Mouse (Mus musculus): ENCODE data around the gene Tbc1d10c.
A peak's percentile ranks its signal among the peaks of the same experiment; 100 is the strongest.

Tbc1d10c gene

DNA sequence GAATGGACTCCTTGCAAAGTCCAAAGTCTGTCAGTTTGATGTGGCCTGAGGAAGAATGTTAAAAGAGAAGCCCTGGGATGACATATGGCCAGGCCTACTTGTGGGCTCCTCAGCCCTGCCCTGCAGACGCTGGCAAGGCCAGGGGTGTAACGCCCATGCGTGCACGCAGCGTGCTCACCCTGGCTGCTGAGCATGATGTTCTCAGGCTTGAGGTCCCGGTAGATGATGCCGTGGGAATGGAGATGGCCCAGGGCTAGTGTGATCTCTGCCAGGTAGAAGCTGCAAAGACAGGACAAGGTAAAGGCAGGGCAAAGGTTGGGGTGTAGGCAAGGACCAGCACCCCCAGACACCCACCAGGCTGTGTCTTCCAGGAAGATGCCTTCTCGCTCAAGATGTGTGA, 32.0 kb downstream of the Tbc1d10c start:
- no peak for DNase-seq (ENCODE audit: low spot score in 2 of 2)

DNA sequence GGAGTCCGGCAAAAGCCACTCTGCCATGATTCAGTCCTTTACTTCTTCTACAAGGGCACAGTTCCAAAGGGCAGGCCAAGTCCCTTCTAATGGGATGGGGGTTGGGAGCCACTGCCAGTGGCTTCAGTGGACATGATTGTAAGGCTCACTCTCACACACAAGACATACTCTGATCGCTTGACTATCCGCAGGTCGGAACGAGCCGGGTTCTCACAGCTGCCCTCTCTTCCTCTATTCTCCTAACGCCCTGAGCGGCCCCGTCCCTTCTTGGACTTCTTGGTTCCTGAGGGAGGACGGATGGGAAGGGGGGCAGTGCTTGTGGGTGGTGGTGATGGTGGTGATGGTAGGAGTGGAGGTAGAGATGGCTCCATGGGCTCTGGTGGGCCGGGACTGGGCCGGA, 34.3 kb downstream of the Tbc1d10c start:
- DNase-seq (ENCODE audit: low spot score in 2 of 2): no peak

DNA sequence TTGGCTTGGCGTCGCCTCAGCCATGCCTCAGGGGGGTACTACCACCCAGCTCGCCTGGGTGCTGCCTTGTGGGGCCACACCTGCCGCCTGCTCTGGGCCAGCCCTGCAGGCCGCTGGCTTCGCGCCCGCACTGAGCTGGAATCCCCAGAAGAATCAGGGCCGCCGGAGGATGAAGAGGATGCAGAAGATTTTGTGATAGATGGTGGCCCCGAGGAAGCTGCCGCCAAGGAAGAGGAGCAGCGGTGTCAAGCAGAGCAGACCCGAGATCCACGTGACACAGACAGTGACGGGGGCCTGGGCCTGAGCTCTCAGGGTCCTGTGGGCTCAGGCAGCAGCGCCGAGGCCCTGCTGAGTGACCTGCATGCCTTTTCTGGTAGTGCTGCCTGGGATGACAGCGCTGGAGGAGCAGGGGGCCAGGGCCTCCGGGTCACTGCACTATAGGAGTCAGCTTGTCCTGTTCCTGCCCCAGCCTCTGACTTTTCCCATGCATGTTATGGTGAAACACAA, 35.0 kb downstream of the Tbc1d10c start:
- no peak for DNase-seq (ENCODE audit: low spot score in 2 of 2)

DNA sequence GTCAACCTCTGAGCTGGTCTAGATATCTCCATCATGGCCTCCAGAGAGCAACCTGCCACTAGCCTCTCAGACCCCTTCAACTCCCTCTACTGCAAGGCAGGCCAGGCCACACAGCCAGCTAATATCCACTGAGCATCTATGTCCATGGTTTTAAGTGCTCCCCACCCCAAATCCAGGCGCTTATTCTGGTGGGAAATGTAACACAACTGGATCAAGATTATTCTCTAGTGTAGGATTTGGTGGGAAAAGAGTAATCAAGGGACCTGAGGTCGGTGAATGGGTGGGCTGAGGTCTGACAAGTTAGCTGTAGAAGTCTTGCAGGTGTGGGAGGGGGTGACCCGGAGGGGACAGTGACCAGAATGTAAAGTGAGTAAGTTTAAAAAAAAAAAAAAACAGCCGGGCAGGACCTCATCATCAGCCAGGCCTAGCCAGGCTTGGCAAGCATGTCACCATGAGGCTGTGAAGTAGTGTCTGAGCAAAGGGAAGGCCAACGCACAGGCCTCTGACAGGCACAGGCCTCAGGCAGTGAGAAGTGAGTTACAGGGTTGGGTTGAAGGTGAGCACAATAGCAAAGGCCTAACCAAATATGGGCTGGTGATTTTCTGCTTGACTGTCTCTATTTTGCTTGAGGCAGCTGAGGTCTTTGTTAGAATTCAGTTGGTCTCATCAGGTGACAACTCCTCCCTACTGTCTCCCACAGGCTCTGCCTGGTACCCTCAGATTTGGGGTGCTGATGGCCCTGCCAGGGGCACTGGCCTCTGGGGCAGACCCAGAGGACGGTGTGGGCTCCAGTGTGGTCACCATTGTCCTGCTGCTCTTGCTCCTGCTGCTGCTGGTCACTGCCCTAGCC, 35.6 kb downstream of the Tbc1d10c start:
- no peak for DNase-seq (ENCODE audit: low spot score in 2 of 2)

DNA sequence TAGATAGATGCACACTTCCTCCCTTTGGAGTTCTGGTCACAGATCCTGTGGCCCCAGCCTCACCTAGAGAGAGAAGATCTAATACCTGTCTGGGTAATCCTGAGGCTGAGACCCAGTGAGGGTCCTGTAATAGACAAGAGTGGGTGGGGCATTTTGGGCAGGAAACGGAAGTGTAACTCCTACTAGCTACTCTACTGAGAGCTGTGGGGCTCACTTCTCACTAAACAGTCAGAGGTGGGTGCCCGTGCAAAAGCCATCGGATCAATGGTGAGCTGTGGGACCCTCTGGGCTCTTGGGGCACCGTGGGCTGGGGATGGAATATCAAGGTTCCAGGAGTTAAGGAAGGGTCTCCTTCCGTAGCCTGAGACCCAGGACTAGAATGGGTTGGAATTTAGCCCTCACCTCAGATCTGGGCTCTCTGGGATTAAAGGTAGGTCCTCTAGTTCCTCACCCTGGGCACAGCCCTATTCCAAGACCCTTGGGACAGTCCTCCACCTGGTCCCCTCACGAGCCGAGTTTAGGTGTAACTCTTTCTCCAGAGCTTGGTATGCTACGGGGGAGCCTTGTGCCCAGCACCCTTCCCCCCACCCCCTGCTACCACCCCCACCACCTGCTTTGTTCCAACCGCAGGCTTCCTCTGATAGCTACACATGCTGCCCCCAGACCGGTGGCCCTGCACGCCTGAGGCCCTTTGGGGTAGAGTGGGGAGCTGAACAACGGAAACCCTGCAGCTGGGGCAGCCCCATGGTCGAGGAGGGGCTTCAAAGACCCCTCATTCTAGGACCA, 36.5 kb downstream of the Tbc1d10c start:
- no peak for DNase-seq (ENCODE audit: low spot score in 2 of 2)

DNA sequence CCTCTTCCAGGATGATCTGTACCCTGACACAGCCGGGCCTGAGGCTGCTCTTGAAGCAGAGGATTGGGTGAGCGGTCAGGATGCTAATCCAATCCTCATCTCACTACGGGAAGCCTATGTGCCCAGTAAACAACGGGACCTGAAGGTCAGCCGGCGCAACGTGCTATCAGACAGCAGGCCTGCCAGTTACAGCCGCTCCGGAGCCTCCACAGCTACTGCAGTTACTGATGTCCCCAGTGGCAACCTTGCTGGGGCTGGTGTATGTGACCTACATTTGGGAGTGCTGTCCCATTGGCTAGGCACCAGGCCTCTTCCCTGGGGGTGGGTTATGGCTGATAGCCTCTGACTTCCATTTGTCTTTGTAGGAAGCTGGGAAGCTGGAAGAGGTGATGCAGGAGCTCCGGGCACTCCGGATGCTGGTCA, 37.8 kb downstream of the Tbc1d10c start, which contains the start of gene Ptprcap:
Gene Ptprcap, plus strand, starts transcription at position 373 of the 423 bp plus-strand sequence.
- no peak for DNase-seq (ENCODE audit: low spot score in 2 of 2)

DNA sequence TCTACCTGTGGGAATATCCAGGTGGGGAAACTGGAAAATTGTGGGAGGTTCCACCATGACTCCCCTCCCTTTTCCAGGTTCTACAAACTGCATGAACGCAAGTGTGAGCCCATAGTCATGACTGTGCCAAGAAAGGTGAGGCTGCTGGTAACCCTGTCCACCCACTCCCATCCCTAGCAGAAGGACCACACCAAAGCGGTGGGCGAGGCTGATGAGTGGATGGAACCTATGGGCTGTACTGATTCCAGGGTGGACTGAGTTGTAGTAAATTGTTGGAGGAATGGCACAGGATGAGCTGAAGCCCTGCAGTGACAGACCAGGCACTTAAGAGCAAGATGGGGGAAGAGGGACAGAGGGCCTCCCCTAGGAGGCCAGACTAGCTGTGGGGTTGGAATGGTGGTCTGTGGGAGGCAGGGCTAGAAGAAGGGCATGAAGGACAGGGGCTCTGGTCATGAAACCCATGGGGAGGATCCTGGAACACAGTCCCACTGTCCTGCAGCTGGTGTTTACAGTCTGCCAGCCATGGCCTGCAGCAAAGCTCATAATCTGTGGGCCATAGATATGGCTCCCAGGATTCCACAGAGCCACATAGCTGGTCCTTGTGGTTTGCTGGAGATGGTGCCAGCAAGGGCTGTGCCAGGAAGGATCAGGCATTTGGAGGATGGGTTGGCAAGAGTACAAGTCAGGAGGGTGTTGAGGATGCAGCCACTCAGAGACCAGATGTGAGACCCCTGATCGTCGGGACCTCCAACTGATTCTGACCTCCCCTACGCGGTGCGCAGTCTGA, 38.4 kb downstream of the Tbc1d10c start:
- no peak for DNase-seq (ENCODE audit: low spot score in 2 of 2)

DNA sequence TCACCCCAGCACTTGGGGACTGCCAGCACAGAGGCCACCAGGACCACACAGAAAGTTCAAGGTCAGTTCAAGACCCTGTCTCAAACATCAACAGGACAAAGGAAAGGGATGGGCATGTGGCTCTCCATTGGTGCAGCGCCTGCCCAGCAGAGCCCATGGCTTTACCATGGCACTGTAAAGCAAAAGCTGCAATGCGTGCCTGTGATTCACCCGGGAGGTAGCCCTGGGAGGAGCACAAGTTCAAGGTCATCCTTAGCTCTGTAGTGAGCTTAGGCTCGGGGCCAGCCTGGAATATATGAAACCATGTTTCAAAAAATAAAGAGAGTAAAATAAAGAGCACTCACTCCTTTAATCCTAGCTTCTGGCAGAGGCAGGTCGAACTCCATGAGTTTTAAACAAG, 39.2 kb downstream of the Tbc1d10c start:
- DNase-seq (ENCODE audit: low spot score in 2 of 2): no peak

DNA sequence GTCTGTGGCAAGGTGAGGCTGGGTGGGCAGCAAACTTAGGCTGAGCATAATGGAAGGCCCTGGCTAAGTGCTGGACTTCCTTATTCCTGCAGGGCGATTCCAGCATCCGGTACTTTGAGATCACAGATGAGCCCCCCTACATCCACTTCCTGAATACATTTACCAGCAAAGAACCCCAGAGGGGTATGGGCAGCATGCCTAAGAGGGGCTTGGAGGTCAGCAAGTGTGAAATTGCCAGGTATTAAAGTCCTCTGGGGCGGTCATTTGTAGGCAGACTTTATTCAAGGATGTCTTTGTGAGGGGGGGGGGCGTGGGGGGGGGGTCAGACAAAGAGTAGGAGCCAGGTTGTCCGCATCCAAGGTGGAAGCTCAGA, 39.6 kb downstream of the Tbc1d10c start:
- no peak for DNase-seq (ENCODE audit: low spot score in 2 of 2)

DNA sequence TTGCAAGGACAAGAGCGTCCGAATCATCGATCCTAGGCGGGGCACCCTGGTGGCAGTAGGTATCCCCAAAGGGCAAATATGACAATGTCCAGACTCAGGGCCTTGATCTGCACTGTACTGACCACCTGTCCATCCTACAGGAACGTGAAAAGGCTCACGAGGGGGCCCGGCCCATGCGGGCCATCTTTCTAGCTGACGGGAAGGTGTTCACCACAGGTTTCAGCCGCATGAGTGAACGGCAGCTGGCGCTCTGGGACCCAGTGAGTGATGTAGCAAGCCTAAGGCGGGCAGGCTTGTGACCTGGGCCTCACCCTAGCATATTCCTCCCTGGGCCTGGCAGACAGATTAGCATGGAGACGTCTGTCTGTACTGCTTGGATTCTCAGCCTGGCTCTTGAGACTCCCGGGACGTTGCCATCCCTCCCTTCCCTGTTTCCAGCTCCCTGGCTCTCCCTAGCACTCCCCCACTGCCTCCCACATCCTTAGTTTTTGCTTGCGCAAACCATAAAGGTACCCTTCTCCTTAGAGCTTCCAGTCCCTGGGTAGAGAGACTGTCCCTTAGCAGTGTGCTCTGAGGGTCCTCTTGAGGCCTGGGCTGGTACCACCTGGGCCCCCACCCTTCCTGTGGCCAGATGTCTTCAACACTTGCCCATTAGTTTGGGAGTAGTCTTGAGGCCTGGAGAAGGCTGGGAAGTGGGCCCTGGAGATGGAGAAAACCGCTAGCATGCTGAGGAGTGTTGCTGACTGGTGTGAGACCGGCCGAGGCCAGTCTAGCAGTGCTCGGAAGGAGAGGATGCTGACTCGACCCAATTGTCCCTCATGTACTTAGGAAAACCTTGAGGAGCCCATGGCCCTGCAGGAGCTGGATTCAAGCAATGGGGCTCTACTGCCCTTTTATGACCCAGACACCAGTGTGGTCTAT, 40.3 kb downstream of the Tbc1d10c start:
- no peak for DNase-seq (ENCODE audit: low spot score in 2 of 2)

DNA sequence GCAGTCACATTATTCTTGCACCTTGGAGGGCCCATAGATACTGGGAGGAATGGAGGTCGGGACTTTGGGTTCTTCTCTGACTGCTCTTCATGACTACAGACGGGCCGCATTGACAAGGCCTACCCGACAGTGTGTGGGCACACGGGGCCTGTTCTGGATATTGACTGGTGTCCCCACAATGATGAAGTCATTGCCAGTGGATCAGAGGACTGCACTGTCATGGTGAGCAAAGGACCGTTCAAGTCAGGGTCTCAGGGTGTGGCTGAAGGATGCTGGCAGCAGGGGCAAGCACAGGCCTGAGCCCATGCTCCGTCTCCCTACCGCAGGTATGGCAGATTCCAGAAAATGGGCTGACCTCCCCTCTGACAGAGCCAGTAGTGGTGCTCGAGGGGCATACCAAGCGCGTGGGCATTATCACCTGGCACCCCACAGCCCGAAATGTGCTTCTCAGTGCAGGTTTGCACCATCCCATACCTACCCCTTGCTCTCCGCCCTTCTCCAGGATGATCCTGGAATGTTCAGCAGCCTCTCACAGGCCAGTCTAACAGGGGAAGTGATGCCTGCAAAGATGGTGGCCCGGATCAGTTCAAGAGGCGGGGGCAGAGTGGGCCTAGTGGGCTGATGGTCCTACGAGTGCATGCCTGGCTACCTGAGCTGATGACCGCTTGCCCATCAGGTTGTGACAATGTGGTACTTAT, 41.2 kb downstream of the Tbc1d10c start:
- no peak for DNase-seq (ENCODE audit: low spot score in 2 of 2)

DNA sequence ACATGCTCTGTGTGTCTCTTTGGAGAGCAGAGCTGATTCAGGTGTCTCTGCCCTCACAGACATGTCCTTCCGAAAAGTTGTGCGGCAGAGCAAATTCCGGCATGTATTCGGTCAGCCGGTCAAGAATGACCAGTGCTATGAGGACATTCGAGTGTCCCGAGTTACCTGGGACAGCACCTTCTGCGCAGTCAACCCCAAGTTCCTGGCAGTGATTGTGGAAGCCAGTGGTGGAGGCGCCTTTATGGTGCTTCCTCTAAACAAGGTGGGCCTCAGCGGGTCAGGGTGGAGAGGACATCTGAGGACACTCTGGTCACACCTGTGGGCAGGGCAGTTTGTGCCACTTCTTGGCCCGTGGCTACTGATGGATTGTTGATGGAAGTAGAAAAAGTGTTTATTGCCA, 41.8 kb downstream of the Tbc1d10c start:
- no peak for DNase-seq (ENCODE audit: low spot score in 2 of 2)

DNA sequence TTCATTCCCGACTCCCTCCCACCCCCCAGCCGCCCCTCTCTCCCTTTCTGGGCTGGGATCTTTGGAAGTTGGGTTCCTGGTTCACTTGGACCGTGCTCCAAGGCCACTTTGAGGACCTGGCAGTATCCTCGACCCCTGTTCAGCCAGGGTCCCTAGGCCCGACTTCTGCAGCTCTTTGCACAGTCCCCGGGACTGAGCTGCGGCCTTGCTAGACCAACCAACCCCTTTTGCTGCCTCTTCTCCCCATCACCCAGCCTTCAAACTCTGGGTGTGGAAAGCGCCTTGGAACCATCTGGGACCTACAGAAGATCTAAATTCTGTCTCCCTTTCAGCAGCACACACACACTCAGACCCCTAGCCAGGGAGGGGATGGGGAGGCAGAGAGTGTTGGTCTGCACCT, 42.3 kb downstream of the Tbc1d10c start:
- DNase-seq (ENCODE audit: low spot score in 2 of 2): no peak

DNA sequence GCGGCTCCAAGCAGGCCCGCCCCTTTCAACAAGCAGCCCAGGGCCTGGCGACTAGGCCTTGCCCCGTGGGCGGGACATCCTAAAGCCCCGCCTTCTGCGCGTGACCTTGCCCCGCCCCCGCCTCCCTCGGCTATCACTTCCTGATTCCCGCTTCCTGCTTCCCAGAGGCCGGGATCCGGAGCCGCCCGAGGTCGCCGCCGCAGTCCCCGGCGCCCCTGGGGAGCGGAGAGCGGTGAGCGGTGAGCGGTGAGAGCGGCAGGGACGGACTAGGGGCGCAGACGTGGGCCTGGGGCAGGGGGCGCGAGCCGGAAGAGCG, 42.6 kb downstream of the Tbc1d10c start, which contains the start of gene Coro1b:
Gene Coro1b, plus strand, starts transcription at position 129 of the 316 bp plus-strand sequence.
- DNase-seq (ENCODE audit: low spot score in 2 of 2): peak; percentile 84 to 95

DNA sequence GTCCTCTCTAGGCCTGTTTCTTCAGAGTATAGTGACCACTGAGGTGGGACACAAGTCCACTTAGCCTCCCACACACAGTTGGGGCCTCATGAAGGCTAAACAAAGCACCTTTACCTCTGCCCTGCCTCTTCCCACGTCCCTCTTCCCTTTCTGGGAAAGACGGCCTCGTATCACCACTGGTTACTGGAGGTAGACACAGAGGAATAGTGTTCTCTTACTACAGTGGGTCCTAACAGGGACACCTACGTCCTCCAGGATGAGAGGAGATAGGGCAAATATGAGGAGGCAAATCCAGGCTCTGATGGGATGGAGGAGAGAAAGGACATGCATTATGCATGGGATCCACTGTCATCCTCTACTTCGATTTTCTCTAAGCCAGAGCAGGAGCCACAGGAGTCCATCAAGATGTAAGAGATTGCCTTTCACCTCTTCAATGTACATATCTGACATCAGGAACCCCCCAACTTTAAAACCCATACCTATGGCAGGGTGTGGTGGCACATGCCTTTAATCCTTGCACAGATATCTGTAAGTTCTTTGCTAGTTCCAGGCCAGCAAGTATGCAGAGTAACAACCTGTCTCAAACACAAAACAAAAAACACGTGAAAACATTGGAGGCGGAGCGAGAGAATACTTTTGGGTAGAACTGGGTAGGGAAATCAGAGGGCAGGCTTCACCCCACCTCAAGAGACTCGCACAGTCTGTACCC, 43.1 kb downstream of the Tbc1d10c start:
- DNase-seq (ENCODE audit: low spot score in 2 of 2): no peak

DNA sequence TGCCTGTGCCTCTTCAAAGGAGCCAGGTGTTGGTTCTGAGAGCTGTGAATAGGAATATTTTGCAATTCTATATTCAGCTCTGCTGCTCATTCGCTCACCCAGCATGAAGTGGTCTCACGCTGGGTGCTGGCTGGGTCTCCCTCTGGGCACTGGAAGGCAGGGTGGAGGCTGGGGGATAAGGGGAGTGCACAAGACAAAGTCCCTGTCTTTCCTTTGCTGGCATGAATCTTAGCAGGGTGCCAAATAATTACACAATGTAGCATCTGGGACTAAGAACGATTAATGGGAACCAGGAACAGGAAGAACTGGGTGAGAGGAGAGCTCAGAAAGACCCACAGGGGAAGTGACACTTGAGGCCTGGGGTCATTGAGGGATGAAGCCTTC, 44.1 kb downstream of the Tbc1d10c start:
- DNase-seq (ENCODE audit: low spot score in 2 of 2): no peak

DNA sequence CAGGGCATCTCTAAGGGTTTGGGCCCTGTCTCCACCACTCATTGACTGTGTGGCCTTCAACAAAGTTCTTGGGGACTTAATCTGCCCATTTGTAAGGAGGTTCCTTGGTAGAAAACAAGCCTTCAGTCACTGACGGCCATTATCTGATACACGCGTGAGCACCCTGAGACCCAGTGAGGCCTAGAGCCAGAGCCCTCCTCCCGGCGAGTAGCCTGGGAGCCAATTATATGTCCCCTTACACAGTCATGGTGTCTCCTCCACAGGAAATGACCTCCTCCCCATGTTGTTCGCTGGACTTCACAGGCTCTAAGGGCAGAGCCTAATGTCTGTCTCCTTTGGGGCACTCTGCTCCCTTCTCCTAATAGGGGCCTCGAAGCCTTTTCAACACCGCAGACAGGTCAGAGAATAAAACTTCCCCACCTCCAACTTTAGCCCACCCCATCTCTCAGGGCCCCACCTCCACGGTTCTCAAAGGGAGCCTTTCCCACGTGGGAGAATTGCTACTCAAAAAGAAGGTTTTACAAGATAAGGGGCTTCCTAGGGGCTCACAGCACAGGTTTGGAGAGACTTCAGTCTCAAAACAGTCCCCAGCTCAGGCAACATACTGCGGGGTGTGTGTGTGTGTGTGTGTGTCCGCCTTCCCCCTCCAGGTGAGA, 44.6 kb downstream of the Tbc1d10c start:
- DNase-seq (ENCODE audit: low spot score in 2 of 2): no peak

DNA sequence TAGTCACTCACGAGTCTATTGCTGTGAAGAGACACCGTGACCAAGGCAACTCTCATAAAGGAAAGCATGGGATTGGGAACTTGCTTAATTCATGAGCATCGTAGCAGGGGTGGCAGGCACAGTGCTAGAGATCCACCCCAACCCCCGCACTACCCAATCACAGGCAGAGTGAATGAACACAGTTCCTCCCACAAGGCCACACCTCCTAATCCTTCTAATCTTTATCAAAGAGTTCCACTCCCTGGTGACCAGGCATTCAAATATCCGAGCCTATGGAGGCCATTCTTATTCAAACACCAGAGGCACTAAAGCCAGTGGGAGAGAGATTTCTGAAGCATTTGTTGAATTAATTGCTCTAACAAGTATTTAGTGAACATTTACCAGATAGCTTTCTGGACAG, 45.1 kb downstream of the Tbc1d10c start:
- DNase-seq (ENCODE audit: low spot score in 2 of 2): no peak

Data from left cerebral cortex, adult 9 months (tissue).